Mouse (Mus musculus) heart, embryonic 15.5 days (tissue): Measurements from ENCODE around the gene Fcho1. TPM values are rescaled to one million over a fixed set of nuclear protein-coding genes. Genes with fewer than 3 reads are reported as not detected.

Experiments
- polyA plus RNA-seq: library from polyadenylated mRNA; unstranded; fragments of >200 nt; fragmentation: Nextera tagmentation; extraction: Ambion mirVana; gene quantifications from 2 replicates; pipeline ENCODE4 v1.2.1, GENCODE M21; 2015

The Fcho1 gene
- polyA plus RNA-seq, 1 experiment from 2014 or later, result 1.9 TPM

Other genes with a start within 250 kb of the Fcho1 start
- 0.81 and 1.9 TPM in 2 replicates for gene Ano8, start 239.8 kb downstream of the Fcho1 start, polyA plus RNA-seq
- 10.5 and 11.8 TPM in 2 replicates for gene Gtpbp3, start 237.6 kb downstream of the Fcho1 start, polyA plus RNA-seq
- gene Plvap, start 214.0 kb downstream of the Fcho1 start, polyA plus RNA-seq, result 87.2 and 113 TPM in 2 replicates
- gene Ccdc194, start 200.0 kb downstream of the Fcho1 start, polyA plus RNA-seq, result 0.30 and 0.48 TPM in 2 replicates
- 34.6 and 45.1 TPM in 2 replicates for gene Bst2, start 188.3 kb downstream of the Fcho1 start, polyA plus RNA-seq
- 51.1 and 65.2 TPM in 2 replicates for gene Mvb12a, start 182.8 kb downstream of the Fcho1 start, polyA plus RNA-seq
- 0.42 and 1.1 TPM in 2 replicates for gene Tmem221, start 166.8 kb downstream of the Fcho1 start, polyA plus RNA-seq
- gene Nxnl1, start 159.1 kb downstream of the Fcho1 start, polyA plus RNA-seq, result 0.08 TPM in 1 of 2 replicates, not detected in the other
- 18.8 and 27.8 TPM in 2 replicates for gene Slc27a1, start 156.8 kb downstream of the Fcho1 start, polyA plus RNA-seq
- gene Pgls, start 133.5 kb downstream of the Fcho1 start, polyA plus RNA-seq, result 159 and 171 TPM in 2 replicates
- gene Fam129c, start 128.1 kb downstream of the Fcho1 start, polyA plus RNA-seq, result 2.1 and 3.1 TPM in 2 replicates
- 50.4 and 64.5 TPM in 2 replicates for gene Colgalt1, start 114.7 kb downstream of the Fcho1 start, polyA plus RNA-seq
- gene Unc13a, start 54.0 kb downstream of the Fcho1 start, polyA plus RNA-seq, result 0.49 and 0.75 TPM in 2 replicates
- 6.9 and 11.4 TPM in 2 replicates for gene Jak3, start 49.4 kb downstream of the Fcho1 start, polyA plus RNA-seq
- 1.7 and 3.8 TPM in 2 replicates for gene Insl3, start 36.5 kb downstream of the Fcho1 start, polyA plus RNA-seq
- gene B3gnt3, start 23.9 kb downstream of the Fcho1 start, polyA plus RNA-seq, result 3.4 and 4.0 TPM in 2 replicates
- 3.7 and 5.7 TPM in 2 replicates for gene Zfp709, start 156.3 kb upstream of the Fcho1 start, polyA plus RNA-seq
- 2.2 and 2.7 TPM in 2 replicates for gene Zfp882, start 182.9 kb upstream of the Fcho1 start, polyA plus RNA-seq
- 22.3 and 23.3 TPM in 2 replicates for gene Zfp617, start 182.9 kb upstream of the Fcho1 start, polyA plus RNA-seq
- 9.6 and 12.6 TPM in 2 replicates for gene Zfp961, start 225.3 kb upstream of the Fcho1 start, polyA plus RNA-seq